Mouse (Mus musculus) embryonic facial prominence, embryonic 15.5 days (tissue): ENCODE data around the gene Hnrnpll. TPM values are rescaled to one million over a fixed set of nuclear protein-coding genes. Genes with fewer than 3 reads are reported as not detected.

ENCODE experiments used
- polyA plus RNA-seq: library from polyadenylated mRNA; unstranded; fragments of >200 nt; fragmentation: Nextera tagmentation; extraction: Ambion mirVana; gene quantifications from 2 replicates; pipeline ENCODE4 v1.2.1, GENCODE M21; 2015

Gene Hnrnpll
- polyA plus RNA-seq, 1 experiment from 2014 or later, result 59.8 TPM

Other genes with a start within 250 kb of the Hnrnpll start
- 30.6 and 30.7 TPM in 2 replicates for gene Atl2, start 166.2 kb downstream of the Hnrnpll start, polyA plus RNA-seq
- 25.8 and 32.0 TPM in 2 replicates for gene Galm, start 65.1 kb upstream of the Hnrnpll start, polyA plus RNA-seq
- gene Srsf7, start 145.0 kb upstream of the Hnrnpll start, polyA plus RNA-seq, result 476 and 487 TPM in 2 replicates
- gene Ttc39d, start 145.1 kb upstream of the Hnrnpll start, polyA plus RNA-seq, result 0.34 and 0.52 TPM in 2 replicates
- gene Gemin6, start 162.1 kb upstream of the Hnrnpll start, polyA plus RNA-seq, result 33.4 and 36.1 TPM in 2 replicates
- 28.2 and 35.1 TPM in 2 replicates for gene Morn2, start 227.9 kb upstream of the Hnrnpll start, polyA plus RNA-seq
- 18.6 and 18.8 TPM in 2 replicates for gene Dhx57, start 228.1 kb upstream of the Hnrnpll start, polyA plus RNA-seq
- 0.65 and 1.2 TPM in 2 replicates for gene Arhgef33, start 245.1 kb upstream of the Hnrnpll start, polyA plus RNA-seq